Comparison of ENCODE assay signal across 22 mouse cellular contexts in genomic region chr12:57137809-57138208, GRCm38 (mm10). TPM values are rescaled to one million over a fixed set of nuclear protein-coding genes. Genes with fewer than 3 reads are reported as not detected.
"Had no signal": no experiment of that assay in that cellular context is flagged by ENCODE, and none has a peak within 500 bp of the region (broad histone marks: within the 10 kb centered on the region; RNA-seq: fewer than 3 reads in every experiment).

No protein-coding gene starts in this region.

- H3K9ac ChIP-seq: liver, postnatal 0 days; lung, embryonic 15.5 days; midbrain, embryonic 13.5 days; midbrain, embryonic 15.5 days; neural tube, embryonic 13.5 days; neural tube, embryonic 15.5 days had no signal

- DNase-seq: liver, postnatal 0 days; lung, adult 2 months; lung, postnatal 14 days; lung, postnatal 36 days; retina, postnatal 1 day; right cerebral cortex, adult 18-20 months; right cerebral cortex, postnatal 25 days; right cerebral cortex, postnatal 4 days; spleen, adult 18-20 months; thymus, adult 18-20 months; thymus, postnatal 14 days; thymus, postnatal 36 days had no signal

- H3K9me3 ChIP-seq: lung, embryonic 15.5 days; megakaryocyte, embryonic 14.5 days; midbrain, embryonic 13.5 days; midbrain, embryonic 15.5 days; neural tube, embryonic 13.5 days; neural tube, embryonic 15.5 days had no signal

- H3K4me2 ChIP-seq: lung, embryonic 15.5 days; midbrain, embryonic 11.5 days; midbrain, embryonic 13.5 days; midbrain, embryonic 15.5 days; neural tube, embryonic 13.5 days; neural tube, embryonic 15.5 days had no signal

- ATAC-seq: liver, postnatal 0 days; lung, postnatal 0 days; midbrain, embryonic 13.5 days; midbrain, embryonic 15.5 days had no signal

- H3K27ac ChIP-seq: lung, embryonic 15.5 days; macrophage; midbrain, embryonic 13.5 days; midbrain, embryonic 15.5 days; neural tube, embryonic 13.5 days; neural tube, embryonic 15.5 days had no signal

- H3K27me3 ChIP-seq: lung, embryonic 15.5 days; megakaryocyte, embryonic 14.5 days; midbrain, embryonic 13.5 days; midbrain, embryonic 15.5 days; neural tube, embryonic 13.5 days; neural tube, embryonic 15.5 days had no signal

- H3K4me3 ChIP-seq: lung, embryonic 15.5 days; megakaryocyte, embryonic 14.5 days; midbrain, embryonic 13.5 days; midbrain, embryonic 15.5 days; neural tube, embryonic 13.5 days; neural tube, embryonic 15.5 days had no signal

- H3K4me1 ChIP-seq: lung, embryonic 15.5 days; megakaryocyte, embryonic 14.5 days; midbrain, embryonic 13.5 days; midbrain, embryonic 15.5 days; neural tube, embryonic 13.5 days; neural tube, embryonic 15.5 days had no signal

- H3K36me3 ChIP-seq: lung, embryonic 15.5 days; midbrain, embryonic 13.5 days; midbrain, embryonic 15.5 days; neural tube, embryonic 13.5 days; neural tube, embryonic 15.5 days had no signal

RNA-seq across cellular contexts. Expression of gene Slc25a21, which starts 59.5 kb away (rescaled TPM):
- polyA plus RNA-seq: macrophage; small intestine, adult 2 months had no signal
